Mouse (Mus musculus) T-helper 2 cell (primary cell): ENCODE data around the gene Add1.

ENCODE experiments used
- in situ Hi-C: fragments of 300-600 bp; cut with MboI, MseI; formaldehyde crosslinking; loops from one replicate; pipeline ENCODE4 v1.15.1; 2025; ENCODE audit warnings: high pct_unique_total_duplicates

Gene Add1

DNA sequence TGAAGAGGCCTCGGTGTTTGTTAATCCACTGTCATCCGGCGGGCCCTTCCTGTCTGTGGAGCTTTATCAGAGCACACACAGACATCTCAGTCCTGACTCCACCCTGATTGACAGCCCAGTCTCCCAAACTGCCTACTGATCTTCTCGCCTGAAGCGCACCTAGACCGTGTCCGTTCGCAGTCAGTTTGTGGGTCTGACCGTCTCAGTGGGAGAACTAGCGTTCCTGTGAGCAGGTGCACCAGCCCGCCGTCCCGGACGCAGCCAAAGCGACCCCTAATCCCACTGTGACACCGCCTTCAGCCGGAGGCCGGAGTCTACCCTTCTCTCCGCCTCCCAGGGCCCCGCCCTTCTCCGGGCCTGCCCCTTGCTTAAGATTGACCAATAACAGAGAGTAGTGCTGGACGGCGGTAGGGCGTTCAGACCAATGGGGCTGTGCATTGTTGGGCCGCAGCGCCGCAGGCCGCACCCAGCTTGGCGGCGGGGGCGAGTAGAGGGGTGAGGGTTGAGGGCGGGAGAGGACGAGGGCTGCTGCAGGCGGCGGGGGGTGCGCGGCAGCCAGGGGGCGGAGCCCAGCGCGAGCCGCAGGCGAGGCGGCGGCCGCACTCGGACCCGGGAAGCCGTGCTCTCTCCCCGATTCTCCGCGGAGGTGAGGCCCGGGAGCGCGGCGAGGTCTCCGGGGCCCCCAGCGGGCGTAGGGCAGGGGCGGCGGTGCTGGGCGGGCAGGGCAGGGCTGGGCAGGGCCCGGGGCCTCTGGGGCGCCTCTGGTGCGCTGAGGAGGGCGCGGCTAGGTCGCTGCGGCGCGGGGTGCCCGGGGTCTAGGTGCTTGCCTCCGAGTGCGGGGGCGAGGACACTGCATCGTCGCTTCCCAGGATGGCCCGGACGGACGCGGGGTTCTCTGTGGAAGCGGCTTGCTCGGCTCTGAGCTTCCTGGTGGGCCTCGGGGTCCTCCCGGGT lies at the start of gene Add1:
Gene Add1, plus strand, starts transcription at position 397 of the 954 bp plus-strand sequence.
- in situ Hi-C loops = loop anchor here (10.0 kb wide), 1 partner anchor 61 kb away; the partner anchor contains the start of gene Mfsd10

DNA sequence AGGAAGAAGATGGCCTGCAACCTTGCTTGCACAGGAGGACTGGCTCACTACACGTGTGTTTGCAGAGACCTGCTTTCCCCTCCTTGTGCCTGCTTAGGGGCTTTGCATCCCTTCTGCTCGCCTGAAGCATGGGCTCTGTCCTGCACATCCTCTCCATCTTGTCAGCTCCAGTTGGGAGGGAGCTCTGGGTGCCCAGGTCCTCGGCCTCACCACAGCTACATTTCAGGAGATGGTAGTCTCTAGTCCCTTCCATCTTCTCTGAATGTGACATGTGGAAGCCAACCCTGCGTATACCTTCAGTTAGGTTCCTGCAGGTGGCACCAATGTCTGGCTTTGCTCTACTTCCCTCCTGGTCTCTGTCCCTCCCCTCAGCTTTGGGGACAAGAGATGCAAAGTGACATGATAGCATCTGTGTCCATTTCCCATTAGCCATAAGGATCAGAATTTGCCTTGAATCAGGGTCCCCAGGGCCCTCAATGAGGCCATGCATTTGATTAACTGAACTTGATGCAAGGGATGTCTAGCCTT lies 49.4 kb upstream of the Add1 start:
- in situ Hi-C loops = loop anchor here (5.0 kb wide), 2 partner anchors 123 to 238 kb away; partner anchors contain the start of gene Htt

DNA sequence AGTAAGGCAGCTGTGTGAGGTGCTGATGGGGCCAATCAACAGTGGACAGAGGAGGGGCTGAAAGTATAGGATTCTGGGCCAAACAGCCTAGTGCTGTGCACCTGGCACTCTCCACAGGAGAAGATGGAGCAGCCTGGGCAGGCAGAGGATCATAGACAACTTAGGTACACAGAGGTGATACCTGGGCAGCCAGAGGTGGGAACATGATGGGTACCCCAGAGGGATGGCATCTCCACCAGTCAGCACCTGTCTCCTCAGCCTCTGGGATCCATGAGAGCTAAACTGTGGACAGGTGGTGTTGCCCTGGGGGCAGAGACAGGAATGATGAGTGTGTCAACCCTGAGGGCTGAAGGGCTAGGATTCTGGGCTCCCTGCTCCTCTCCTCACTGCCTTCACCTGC lies 49.0 kb upstream of the Add1 start:
- in situ Hi-C loops = loop anchor here (5.0 kb wide), 2 partner anchors 123 to 238 kb away; partner anchors contain the start of gene Htt

DNA sequence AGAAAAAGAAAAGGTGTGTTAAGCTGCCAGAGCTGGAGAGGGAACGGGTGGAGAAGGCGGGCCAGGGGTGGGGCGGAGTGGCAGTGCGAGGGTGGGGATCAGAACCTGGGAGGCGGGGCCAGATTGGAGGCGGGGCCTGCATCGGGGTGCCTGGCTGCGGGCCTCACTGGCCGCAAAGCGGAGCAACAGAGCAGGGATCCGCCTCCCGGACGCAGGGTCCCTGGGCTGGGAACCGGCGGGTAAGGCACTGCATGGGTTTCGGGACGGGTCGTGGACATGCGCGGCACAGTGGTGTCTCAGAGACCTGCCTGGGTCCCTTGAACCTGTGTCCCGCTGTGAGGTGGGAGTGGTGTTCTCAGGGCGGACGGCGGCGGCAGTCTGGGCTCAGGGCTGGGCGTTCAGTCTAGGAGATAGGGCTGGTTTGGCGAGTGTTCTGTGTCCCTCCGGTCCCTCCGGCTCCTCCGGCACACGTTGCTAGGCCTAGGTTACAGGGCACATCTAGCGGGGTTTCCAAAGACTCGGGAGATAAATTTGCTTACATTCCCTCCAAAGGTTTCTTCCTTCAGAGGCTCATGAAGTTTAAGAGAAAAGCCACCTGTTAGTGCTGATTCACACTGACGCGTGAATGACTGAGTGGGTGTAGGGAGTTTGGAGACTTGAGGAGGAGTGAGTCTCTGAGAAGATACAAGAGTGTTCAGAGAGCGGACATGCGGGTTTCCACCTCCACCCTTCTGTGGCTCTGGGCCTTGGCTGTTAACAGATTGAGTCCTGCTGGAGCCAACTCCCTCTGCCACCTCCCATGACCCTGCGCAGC lies 47.6 kb upstream of the Add1 start, which contains the start of gene Sh3bp2:
Gene Sh3bp2, plus strand, starts transcription at position 176 of the 814 bp plus-strand sequence.
- in situ Hi-C loops = no loop called here

DNA sequence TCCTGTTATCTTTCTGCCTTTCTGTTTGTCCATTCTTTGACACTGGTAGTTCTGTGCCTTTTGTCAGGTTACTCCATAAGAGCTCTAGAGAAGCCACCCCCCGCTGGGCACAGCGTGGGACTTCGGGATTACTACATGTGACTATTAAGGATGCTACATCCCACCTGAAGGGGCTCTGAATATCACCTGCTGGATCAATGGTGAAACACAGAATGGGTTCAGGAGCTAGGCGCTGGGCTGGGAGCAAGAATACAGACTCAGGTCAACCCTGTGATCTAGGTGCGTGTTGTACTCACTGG lies 47.0 kb upstream of the Add1 start:
- in situ Hi-C loops = no loop called here

DNA sequence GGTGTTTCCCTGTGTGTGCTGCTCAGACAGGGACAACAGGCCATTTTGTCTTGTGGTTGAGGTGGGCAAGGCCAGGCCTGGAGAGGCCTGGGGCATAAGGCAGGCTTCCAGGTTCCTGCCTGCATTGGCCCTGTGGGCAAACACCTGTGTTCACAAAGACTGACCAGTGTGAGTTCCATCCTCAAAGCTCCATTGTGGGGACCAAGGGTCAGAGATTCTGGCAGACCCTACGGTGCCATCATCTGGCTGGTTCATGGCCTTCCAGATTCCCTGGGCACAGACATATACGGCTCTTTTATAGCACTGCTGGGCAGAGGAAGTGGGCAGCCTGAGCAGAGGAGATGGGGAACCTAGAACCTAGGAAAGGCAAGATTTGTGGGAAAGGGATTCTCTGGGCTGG lies 46.1 kb upstream of the Add1 start:
- in situ Hi-C loops = no loop called here

DNA sequence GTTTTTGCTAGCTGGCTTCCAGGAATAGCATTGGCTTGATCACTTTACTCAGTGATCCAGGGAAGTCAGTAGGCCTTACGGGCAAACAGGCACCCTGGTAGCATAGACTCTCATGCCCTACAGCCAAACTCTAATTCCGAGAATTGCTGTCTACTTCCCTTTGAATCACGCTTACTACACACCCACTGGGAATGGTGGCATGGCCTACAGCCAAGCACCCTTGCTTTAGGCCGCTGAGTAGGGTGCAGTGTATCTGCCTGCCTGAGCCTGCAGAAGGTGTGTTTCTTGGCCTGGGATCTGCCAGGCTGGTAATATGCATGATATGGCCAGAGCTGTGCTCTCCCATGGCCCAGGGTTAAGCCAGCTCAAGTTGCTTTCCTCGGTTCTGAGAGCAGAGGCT lies 44.7 kb upstream of the Add1 start:
- in situ Hi-C loops = no loop called here

DNA sequence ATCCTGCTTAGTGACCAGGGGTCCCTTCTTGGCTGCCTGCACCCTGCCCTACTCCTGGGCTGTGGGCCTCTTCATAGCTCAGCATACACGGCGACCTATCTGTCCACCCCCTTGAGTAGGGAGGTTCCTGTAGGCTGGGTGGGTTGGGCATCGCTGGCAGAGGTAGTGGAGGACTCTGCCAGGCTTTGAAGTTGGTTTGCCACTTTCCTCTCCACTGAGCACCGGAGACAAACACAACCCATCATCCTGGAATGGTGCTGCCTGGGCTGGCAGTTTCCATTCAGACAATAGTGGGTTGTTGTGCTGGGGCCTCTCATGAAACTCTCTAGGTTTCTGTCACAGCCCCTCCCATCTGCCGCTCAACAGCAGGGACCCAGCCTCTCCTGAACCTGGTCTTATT lies 43.3 kb upstream of the Add1 start:
- in situ Hi-C loops = no loop called here

DNA sequence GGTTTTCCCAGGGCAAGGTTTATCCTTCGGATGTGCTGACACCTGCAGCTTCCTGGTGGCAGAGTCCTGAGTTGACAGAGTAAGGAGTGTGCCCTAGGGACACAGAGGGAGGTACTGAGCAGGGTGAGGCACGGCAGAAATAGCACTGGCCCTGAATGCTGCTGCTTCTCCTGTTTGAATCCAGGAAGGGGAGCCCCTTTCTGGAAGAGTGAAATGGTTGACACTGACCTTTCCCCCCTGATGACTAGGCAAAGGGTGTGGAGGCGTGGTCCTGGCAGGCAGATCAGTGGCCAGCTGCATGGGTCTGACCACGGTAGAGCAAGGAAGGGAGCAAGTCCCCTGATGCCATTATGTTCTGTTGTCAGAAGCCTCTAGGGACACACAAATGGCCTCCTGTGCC lies 42.8 kb upstream of the Add1 start:
- in situ Hi-C loops = no loop called here

DNA sequence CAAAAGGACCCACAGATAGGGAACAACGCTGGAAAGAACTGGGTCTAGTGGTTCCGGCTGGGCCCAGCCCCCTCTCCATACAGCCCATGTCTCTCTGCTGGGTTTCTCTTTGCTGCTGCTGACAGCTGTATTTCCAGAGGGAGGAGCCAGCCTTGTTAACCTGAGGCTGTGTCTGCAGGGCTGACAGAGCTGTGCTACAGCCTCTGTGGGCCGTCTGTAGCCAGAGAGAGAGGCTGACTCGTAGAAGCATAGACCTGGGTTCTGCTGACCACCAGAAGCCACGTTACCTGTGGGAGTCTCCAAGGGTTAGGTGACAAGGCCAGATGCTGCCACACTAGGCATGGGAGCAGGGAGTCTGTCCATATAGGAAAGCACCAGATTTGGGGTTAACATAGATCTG lies 40.4 kb upstream of the Add1 start:
- in situ Hi-C loops = no loop called here

DNA sequence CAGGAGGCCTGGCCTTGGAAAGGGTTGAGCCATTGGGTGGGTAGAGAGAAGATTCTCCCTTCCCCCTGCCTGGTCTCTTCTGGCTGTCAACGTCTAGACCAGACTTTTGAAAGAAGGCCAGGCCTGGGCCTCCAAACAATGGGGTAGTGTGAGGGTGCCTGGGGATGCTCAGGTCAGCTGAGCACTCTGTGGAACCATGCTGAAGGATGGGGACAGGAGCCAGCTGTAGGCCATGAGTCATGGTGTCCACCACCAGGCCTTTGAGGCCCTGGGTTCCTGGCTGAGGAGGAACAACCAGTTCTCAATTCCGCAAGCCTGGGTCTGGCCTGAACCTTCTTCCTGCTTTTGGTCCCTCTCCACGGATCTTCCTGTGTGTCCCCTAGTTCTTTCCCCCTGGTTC lies 39.6 kb upstream of the Add1 start:
- in situ Hi-C loops = no loop called here

DNA sequence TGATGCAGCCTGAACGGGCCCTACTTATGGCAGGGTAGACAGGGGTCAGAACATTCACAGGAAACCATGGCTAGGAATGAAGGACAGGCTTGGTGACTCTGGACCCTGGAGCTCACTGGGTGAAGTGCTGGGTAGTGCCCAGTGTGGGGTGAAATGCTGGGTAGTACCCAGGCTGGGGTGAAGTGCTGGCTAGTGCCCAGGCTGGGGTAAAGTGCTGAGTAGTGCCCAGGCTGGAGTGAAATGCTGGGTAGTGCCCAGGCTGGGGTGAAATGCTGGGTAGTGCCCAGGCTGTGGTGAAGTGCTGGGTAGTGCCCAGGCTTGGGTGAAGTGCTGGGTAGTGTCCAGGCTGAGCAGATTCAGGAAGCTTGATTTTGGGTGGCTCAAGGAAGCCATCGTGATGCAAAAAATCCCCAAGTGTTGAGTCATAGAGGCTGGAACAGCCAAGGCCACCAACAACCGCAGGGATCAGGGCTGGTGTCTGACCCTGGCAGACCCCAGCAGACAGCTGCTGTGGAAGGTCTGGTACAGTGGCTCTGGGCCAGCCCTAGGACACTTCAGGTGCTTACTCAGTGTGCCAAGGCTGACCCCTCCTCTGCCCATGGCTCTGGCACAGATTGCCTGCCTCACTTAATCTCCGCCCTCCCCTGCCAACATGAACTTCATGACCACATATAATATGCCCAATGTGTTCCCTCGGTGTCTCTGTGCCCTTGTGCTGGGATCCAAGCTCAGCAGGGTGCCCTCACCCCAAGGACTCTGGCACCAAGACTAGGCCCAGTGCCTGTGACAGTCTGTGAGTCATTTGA lies 38.5 kb upstream of the Add1 start:
- in situ Hi-C loops = no loop called here

DNA sequence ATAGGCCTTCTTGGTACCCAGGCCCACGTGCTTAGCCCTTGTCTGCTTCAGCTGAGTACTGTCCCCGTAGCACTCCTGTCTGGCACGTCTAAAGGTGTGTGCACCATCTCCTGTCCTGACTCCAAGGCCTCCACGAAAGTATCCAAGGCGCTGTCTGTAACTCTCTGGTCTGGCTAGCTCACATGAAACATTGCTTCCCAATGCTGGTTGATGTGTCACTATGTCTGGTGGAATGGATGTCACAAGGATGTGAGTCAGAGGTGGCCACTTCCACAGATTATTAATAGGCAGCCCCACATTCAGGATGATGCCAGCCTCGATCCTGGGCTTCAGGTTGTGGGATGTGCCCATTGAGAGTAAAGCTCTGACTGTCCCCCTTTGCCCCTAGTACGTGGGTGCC lies 37.6 kb upstream of the Add1 start:
- in situ Hi-C loops = no loop called here

DNA sequence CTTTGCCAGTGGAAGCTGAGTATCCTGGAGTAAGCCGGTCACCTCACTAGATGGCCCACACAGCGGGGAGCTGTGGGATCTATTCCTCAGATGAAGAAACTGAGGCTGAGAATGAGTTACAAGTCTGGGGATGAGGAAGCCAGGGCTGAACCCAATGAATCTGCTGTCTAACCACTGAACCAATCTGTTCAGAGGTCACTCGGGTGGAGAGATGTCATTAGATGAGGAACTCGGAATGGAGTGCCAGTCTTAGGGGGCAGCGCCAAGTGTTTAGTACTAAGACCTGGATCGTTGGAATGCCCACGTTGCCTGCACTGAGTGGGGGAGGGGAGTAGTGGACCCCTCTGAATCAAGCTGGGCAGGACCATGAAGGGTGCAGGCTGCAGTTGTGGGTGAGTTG lies 35.4 kb upstream of the Add1 start:
- in situ Hi-C loops = no loop called here

DNA sequence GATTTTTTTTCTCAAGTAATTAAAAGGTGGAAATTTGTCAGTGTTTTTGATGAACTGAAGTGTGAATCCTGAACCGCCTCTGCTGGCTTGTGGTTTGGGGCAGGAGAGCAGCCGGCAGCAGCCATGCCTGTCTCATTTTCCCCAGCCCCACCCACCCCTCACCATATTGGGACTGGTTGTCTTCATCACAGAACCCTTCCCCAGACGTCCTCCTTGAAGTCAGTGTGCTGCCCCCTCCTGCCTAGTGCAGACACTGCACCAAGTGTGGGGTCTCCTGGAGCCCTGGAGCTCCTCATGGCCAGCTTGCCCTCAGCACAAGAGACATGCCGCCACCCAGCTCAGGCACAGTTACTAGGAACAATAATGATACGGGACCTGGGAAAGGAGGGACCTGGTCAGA lies 34.9 kb upstream of the Add1 start:
- in situ Hi-C loops = no loop called here

DNA sequence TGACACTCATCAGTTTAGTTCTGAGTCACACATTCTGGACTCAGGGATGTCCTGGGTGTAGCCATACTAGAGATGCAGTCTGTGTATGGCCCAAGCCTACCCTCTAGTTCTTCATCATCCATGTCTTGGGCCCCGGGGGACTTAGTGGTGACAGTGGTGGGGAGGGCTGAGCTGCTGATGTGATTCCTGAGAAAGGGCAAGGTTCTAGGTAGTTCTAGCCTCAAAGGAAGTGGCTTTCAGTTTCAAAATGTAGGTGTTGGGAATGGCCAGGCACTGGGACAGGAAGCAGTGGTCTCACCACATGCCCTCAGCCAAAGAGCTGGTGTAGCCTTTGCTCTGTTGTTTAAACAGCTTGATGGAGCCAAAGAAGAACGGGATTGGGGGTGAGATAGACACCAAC lies 34.3 kb upstream of the Add1 start:
- in situ Hi-C loops = no loop called here

DNA sequence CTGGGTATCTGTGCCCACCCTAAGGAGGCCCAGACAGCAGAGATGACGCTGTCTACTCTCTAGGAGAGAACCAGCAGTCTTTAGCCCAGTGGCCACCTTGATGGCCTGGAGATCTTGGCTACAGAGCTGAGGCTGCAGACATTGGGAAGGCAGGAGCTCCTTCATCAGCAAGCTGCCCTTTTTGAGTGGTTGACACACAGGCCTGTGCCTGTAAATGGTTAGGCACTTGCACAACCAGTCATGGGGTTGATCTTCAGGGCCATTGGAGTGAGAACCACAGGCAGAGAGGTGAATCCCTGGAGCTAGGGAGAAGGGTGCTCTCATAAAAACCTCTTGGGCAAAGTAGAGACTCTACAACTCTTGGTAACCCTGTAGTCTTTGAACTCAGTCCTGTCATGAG lies 31.3 kb upstream of the Add1 start:
- in situ Hi-C loops = loop anchor here (10.0 kb wide), 1 partner anchor 1167 kb away; the partner anchor contains the start of gene Uvssa

DNA sequence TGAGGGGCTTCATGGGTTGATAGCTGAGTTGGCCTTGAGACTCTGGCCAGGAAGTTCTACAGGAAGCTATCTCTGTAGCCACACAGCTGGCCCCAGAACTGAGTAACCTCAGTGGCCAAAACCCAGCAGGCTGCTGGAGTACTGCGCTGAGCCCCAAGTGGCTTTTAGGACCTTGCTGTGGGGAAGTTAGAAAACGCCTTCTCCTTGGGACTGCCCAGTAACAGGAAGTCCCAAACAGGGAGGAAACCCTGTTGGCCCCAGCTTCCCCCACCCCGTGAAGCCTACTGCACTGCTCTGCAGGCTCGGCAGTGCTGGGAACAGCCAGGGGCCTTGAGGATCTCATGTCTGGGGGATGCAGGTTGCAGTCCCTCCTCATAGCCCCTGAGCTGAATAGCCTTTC lies 30.4 kb upstream of the Add1 start:
- in situ Hi-C loops = loop anchor here (10.0 kb wide), 1 partner anchor 1168 kb away; the partner anchor contains the start of gene Uvssa

DNA sequence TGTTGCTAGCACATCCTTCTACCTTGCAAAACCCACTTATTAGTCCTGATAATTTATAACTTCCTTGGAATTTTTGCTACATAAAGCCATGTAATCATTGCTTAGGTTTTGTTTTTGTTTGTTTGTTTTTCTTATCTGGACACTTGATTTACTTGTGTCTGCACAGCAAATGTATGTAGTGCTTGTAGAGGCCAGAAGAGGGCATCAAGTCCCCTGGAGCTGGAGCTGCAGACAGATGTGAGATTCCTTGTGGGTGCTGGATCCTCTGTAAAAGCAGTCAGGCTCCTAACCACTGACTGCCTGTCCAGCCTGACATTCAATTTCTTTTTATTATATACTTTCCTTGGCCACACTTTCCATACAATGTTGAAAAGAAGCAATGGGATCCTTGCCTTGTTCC lies 26.1 kb upstream of the Add1 start:
- in situ Hi-C loops = loop anchor here (10.0 kb wide), 1 partner anchor 1173 kb away; the partner anchor contains the start of gene Uvssa

DNA sequence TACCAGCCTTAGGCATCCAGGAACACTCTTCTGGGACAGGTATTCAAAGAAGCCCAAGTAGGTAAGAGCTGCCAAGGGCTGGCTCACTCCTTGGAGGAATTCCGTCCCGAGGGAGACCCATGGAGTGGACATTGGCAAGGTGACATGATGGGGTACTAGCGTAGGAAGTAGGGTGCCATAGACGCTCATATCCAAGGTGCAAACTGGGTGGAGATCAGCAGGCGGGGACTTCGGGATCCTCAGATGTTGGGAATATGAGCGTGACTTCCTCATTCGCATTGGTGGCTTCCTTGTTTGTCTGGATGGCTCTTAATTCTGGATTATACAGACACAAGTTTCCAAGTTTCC lies 24.4 kb upstream of the Add1 start:
- in situ Hi-C loops = loop anchor here (10.0 kb wide), 1 partner anchor 1174 kb away; the partner anchor contains the start of gene Uvssa
